Mouse (Mus musculus): ENCODE data around the gene Psmb11. TPM values are rescaled to one million over a fixed set of nuclear protein-coding genes. Genes with fewer than 3 reads are reported as not detected.
A peak's percentile ranks its signal among the peaks of the same experiment; 100 is the strongest.

Gene Psmb11
- total RNA-seq (2022): not detected

GRCm38 (mm10) chr14:54621133-54621532 is at the start of gene Psmb11:
Gene Psmb11 (plus strand): TSS chr14:54621433.
- DNase-seq (ENCODE audit: low spot score in 2 of 2): no peak

GRCm38 (mm10) chr14:54572122-54572521 is 49.1 kb upstream of the Psmb11 start:
- no peak for DNase-seq (ENCODE audit: low spot score in 2 of 2)

GRCm38 (mm10) chr14:54572790-54573736 is 48.2 kb upstream of the Psmb11 start:
- no peak for DNase-seq (ENCODE audit: low spot score in 2 of 2)

GRCm38 (mm10) chr14:54574253-54574652 is 47.0 kb upstream of the Psmb11 start:
- DNase-seq (ENCODE audit: low spot score in 2 of 2): no peak

- no peak for DNase-seq (ENCODE audit: low spot score in 2 of 2)
Measured at GRCm38 (mm10) chr14:54575031-54575430, 46.2 kb upstream of the Psmb11 start.

GRCm38 (mm10) chr14:54575631-54576030 is 45.6 kb upstream of the Psmb11 start:
- DNase-seq (ENCODE audit: low spot score in 2 of 2): no peak

GRCm38 (mm10) chr14:54576241-54577088 is 44.8 kb upstream of the Psmb11 start:
- no peak for DNase-seq (ENCODE audit: low spot score in 2 of 2)

- peak; percentile 74 to 79 for DNase-seq (ENCODE audit: low spot score in 2 of 2)
Measured at GRCm38 (mm10) chr14:54577089-54577982, 43.9 kb upstream of the Psmb11 start, which contains the start of gene Ajuba. Gene Ajuba (minus strand): TSS chr14:54577558.

- DNase-seq (ENCODE audit: low spot score in 2 of 2): no peak
Measured at GRCm38 (mm10) chr14:54578063-54578462, 43.2 kb upstream of the Psmb11 start.

GRCm38 (mm10) chr14:54579638-54580037 is 41.6 kb upstream of the Psmb11 start:
- DNase-seq (ENCODE audit: low spot score in 2 of 2): no peak

GRCm38 (mm10) chr14:54582536-54582935 is 38.7 kb upstream of the Psmb11 start:
- DNase-seq (ENCODE audit: low spot score in 2 of 2): no peak

GRCm38 (mm10) chr14:54583681-54584338 is 37.4 kb upstream of the Psmb11 start:
- DNase-seq (ENCODE audit: low spot score in 2 of 2): peak in 1 of 2 experiments; percentile 47

- no peak for DNase-seq (ENCODE audit: low spot score in 2 of 2)
Measured at GRCm38 (mm10) chr14:54591056-54591455, 30.2 kb upstream of the Psmb11 start.

GRCm38 (mm10) chr14:54592319-54592934 is 28.8 kb upstream of the Psmb11 start:
- DNase-seq (ENCODE audit: low spot score in 2 of 2): no peak

GRCm38 (mm10) chr14:54594055-54594454 is 27.2 kb upstream of the Psmb11 start:
- DNase-seq (ENCODE audit: low spot score in 2 of 2): no peak

- no peak for DNase-seq (ENCODE audit: low spot score in 2 of 2)
Measured at GRCm38 (mm10) chr14:54594631-54595414, 26.4 kb upstream of the Psmb11 start.

GRCm38 (mm10) chr14:54597084-54597483 is 24.1 kb upstream of the Psmb11 start:
- no peak for DNase-seq (ENCODE audit: low spot score in 2 of 2)

GRCm38 (mm10) chr14:54601601-54602000 is 19.6 kb upstream of the Psmb11 start:
- DNase-seq (ENCODE audit: low spot score in 2 of 2): no peak

GRCm38 (mm10) chr14:54602613-54603012 is 18.6 kb upstream of the Psmb11 start:
- no peak for DNase-seq (ENCODE audit: low spot score in 2 of 2)

Measured in gastrocnemius, adult 8-10 months (tissue).